Mouse (Mus musculus): ENCODE measurements around the gene Tas2r130. TPM values are rescaled to one million over a fixed set of nuclear protein-coding genes. Genes with fewer than 3 reads are reported as not detected.
"Not testable (repeated sequence)": the region's sequence is repeated elsewhere in the genome, so short reads cannot be mapped to it uniquely, and the experiment has no call there.

Gene Tas2r130
- not detected in 2 replicates for polyA plus RNA-seq (2014; fragmentation: Nextera tagmentation; extraction: Ambion mirVana)

GRCm38 (mm10) chr6:131630812-131631211, at the start of gene Tas2r130:
Gene Tas2r130 (minus strand): TSS chr6:131630912.
- Histone ChIP-seq H3K27me3 (ENCODE audit: control insufficient read depth, insufficient read depth, low read length) (no peaks in the 10 kb centered on the region), H3K9ac (replicated peaks; ENCODE audit: low read depth, low read length) (no peak within 1 kb of the TSS), H3K36me3 (ENCODE audit: control insufficient read depth, insufficient read depth, low read length) (no peaks in the 10 kb centered on the region), H3K4me1 (ENCODE audit: control insufficient read depth, insufficient read depth, low read length) (no peaks in the 10 kb centered on the region), H3K9me3 (ENCODE audit: control insufficient read depth, low read length) (0 out of 2 replicates have a peak, but pooled peaks cover 2% of the 10 kb centered on the region), H3K4me2 (ENCODE audit: low read depth, low read length) (no peak within 1 kb of the TSS), H3K4me3 (ENCODE audit: low read depth, low read length) (no peak within 1 kb of the TSS), H3K27ac (ENCODE audit: low read depth, low read length) (no peak within 1 kb of the TSS)
- 80% methylated on average over 3 of the region's 3 CpGs for WGBS
- ATAC-seq (ENCODE audit: low read depth) = no peak

GRCm38 (mm10) chr6:131678786-131679185, 48.1 kb upstream of the Tas2r130 start, which contains the start of gene Tas2r106:
Gene Tas2r106 (minus strand): TSS chr6:131678886.
- WGBS = 71% methylated on average over 3 of the region's 3 CpGs
- no peak for ATAC-seq (ENCODE audit: low read depth)
- H3K9ac ChIP-seq (replicated peaks; ENCODE audit: low read depth, low read length) = no peak within 1 kb of the TSS

DNA sequence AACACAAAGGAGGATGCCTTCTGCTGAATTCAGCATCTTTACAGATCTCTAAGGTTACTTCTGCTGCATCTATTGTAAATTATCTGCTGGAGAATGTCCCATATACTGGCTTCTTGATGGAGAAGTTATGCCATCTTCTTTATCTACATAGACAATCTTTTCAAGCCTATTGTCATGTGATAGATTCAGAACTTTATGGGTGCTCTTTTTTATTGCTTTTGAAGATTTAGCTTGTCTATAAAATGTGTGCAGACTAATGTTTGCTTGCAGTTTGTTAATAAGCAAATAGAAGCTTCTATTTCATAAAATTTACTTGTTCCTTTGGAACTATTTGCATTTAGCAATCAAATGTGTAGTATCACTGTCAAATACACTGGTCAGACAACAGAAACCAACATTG, 29.3 kb upstream of the Tas2r130 start, which contains the start of gene Tas2r107:
TSS of gene Tas2r107 (minus strand) at position 101 of the 400 bp plus-strand sequence.
- ATAC-seq (ENCODE audit: low read depth) = no peak
- no peak within 1 kb of the TSS for H3K27ac ChIP-seq (ENCODE audit: low read depth, low read length)
- no peaks in the 10 kb centered on the region for H3K27me3 ChIP-seq (ENCODE audit: control insufficient read depth, insufficient read depth, low read length)
- no peak within 1 kb of the TSS for H3K4me2 ChIP-seq (ENCODE audit: low read depth, low read length)
- peaks cover 1% of the 10 kb centered on the region; the same call in 1 of the 2 replicates for H3K9me3 ChIP-seq (ENCODE audit: control insufficient read depth, low read length)
- H3K4me1 ChIP-seq (ENCODE audit: control insufficient read depth, insufficient read depth, low read length) = no peaks in the 10 kb centered on the region
- no peaks in the 10 kb centered on the region for H3K36me3 ChIP-seq (ENCODE audit: control insufficient read depth, insufficient read depth, low read length)
- H3K4me3 ChIP-seq (ENCODE audit: low read depth, low read length) = no peak within 1 kb of the TSS
- H3K9ac ChIP-seq (replicated peaks; ENCODE audit: low read depth, low read length) = no peak within 1 kb of the TSS

More at GRCm38 (mm10) chr6:131678786-131679185, 48.1 kb upstream of the Tas2r130 start, which contains the start of gene Tas2r106:
- Histone ChIP-seq H3K27ac (ENCODE audit: low read depth, low read length) (no peak within 1 kb of the TSS), H3K4me3 (ENCODE audit: low read depth, low read length) (no peak within 1 kb of the TSS), H3K27me3 (ENCODE audit: control insufficient read depth, insufficient read depth, low read length) (no peaks in the 10 kb centered on the region), H3K4me1 (ENCODE audit: control insufficient read depth, insufficient read depth, low read length) (no peaks in the 10 kb centered on the region), H3K9me3 (ENCODE audit: control insufficient read depth, low read length) (peaks cover 8% of the 10 kb centered on the region), H3K36me3 (ENCODE audit: control insufficient read depth, insufficient read depth, low read length) (no peaks in the 10 kb centered on the region), H3K4me2 (ENCODE audit: low read depth, low read length) (no peak within 1 kb of the TSS)

DNA sequence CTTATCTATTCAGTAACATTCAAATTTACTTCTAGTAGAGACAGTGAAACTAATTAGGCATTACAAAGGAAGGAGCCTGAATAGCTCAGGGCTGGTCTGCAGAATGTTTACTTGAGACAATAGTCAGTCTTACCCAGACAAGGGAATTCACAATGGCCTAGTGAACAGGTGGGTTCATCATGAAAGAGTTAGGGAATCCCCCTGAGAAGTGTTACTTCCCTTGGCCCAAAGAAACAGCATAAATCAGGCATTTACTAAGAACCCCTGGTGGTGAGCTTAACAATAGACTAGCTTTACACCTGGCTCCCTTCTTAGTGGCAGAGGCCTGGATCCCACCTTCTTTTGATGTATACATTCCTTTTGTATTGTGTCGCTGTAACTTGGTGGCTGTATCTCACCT, 20.8 kb downstream of the Tas2r130 start:
- H3K36me3 ChIP-seq (ENCODE audit: control insufficient read depth, insufficient read depth, low read length); H3K9me3 ChIP-seq (ENCODE audit: control insufficient read depth, low read length); H3K27me3 ChIP-seq (ENCODE audit: control insufficient read depth, insufficient read depth, low read length); H3K4me2 ChIP-seq (ENCODE audit: low read depth, low read length); H3K9ac ChIP-seq (replicated peaks; ENCODE audit: low read depth, low read length); H3K27ac ChIP-seq (ENCODE audit: low read depth, low read length); H3K4me1 ChIP-seq (ENCODE audit: control insufficient read depth, insufficient read depth, low read length); ATAC-seq (ENCODE audit: low read depth); H3K4me3 ChIP-seq (ENCODE audit: low read depth, low read length): not testable (repeated sequence)
- WGBS = 89% methylated on average over 1 of the region's 1 CpGs

DNA sequence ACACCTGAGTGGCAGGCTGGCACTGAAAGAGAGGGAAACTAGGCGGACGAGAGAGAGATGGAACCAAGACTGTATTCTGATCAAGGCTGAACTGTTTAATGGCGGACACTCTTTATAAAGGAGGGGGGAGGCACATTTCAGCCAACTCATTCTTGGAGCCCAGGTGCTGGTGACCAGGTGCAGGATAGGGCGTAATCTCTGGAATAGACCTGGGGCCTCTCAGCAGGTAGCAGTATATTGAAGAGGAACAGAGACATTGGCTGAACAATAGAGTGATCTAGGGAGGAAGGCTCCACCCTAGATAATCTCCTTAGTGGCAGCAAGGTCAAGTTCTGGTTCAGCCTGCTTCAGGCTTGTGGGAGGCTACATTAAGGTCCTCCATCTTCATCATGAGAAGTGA, 25.9 kb downstream of the Tas2r130 start:
- H3K27ac ChIP-seq (ENCODE audit: low read depth, low read length) = no peak overlapping the region
- H3K27me3 ChIP-seq (ENCODE audit: control insufficient read depth, insufficient read depth, low read length) = no peaks in the 10 kb centered on the region
- no peaks in the 10 kb centered on the region for H3K4me1 ChIP-seq (ENCODE audit: control insufficient read depth, insufficient read depth, low read length)
- no peak for ATAC-seq (ENCODE audit: low read depth)
- 93% methylated on average over 4 of the region's 4 CpGs for WGBS
- H3K9ac ChIP-seq (replicated peaks; ENCODE audit: low read depth, low read length) = no peak overlapping the region
- H3K4me2 ChIP-seq (ENCODE audit: low read depth, low read length) = no peak overlapping the region
- H3K9me3 ChIP-seq (ENCODE audit: control insufficient read depth, low read length) = no peaks in the 10 kb centered on the region
- no peaks in the 10 kb centered on the region for H3K36me3 ChIP-seq (ENCODE audit: control insufficient read depth, insufficient read depth, low read length)
- no peak overlapping the region for H3K4me3 ChIP-seq (ENCODE audit: low read depth, low read length)

Other genes with a start within 250 kb of the Tas2r130 start
- gene Ybx3, start 242.4 kb downstream of the Tas2r130 start, polyA plus RNA-seq (2014; fragmentation: Nextera tagmentation; extraction: Ambion mirVana) = 26.0 and 27.1 TPM in 2 replicates
- not detected in 2 replicates for gene 5430401F13Rik, start 144.5 kb downstream of the Tas2r130 start, polyA plus RNA-seq (2014; fragmentation: Nextera tagmentation; extraction: Ambion mirVana)
- not detected in 2 replicates for gene Gm6619, start 144.5 kb downstream of the Tas2r130 start, polyA plus RNA-seq (2014; fragmentation: Nextera tagmentation; extraction: Ambion mirVana)
- not detected in 2 replicates for gene Tas2r107, start 29.2 kb upstream of the Tas2r130 start, polyA plus RNA-seq (2014; fragmentation: Nextera tagmentation; extraction: Ambion mirVana)
- gene Tas2r106, start 48.0 kb upstream of the Tas2r130 start, polyA plus RNA-seq (2014; fragmentation: Nextera tagmentation; extraction: Ambion mirVana) = not detected in 2 replicates
- gene Tas2r104, start 54.8 kb upstream of the Tas2r130 start, polyA plus RNA-seq (2014; fragmentation: Nextera tagmentation; extraction: Ambion mirVana) = not detected in 2 replicates
- not detected in 2 replicates for gene Tas2r105, start 56.6 kb upstream of the Tas2r130 start, polyA plus RNA-seq (2014; fragmentation: Nextera tagmentation; extraction: Ambion mirVana)
- gene Tas2r114, start 59.2 kb upstream of the Tas2r130 start, polyA plus RNA-seq (2014; fragmentation: Nextera tagmentation; extraction: Ambion mirVana) = not detected in 2 replicates

Data from neural tube, embryonic 14.5 days (tissue).